Mouse (Mus musculus): ENCODE measurements around the gene Stfa3. TPM values are rescaled to one million over a fixed set of nuclear protein-coding genes. Genes with fewer than 3 reads are reported as not detected.

The Stfa3 gene
- polyA plus RNA-seq (2016; fragmentation: Nextera tagmentation; extraction: Ambion mirVana): 0.60 and 0.83 TPM in 2 replicates

DNA sequence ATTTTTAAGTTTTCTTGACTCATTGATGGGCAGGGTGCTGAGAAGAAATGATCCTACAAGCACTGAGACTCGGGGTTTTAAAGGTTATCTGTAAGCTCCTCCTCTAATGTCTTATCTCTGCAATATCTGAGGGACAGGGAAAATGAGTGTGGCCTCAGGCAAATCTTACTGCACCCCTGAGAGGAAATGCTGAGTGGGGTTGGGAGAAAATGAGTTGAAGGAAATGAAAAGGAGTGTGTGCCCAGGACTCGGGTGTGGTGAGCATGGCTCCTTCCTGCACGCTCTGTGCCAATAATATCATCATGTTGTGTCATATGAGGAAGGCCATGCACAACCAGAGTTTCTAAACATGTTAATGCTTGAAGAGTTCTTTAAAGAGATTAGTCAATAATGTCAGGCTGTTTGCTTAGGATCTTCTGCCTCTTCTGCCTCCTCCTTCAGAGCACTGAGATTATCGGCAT lies at the start of gene Stfa3:
Gene Stfa3, minus strand, starts transcription at position 51 of the 461 bp plus-strand sequence.
- no peak within 1 kb of the TSS for H3K4me2 ChIP-seq
- ATAC-seq (ENCODE audit: insufficient number of reproducible peaks, insufficient read depth, low FRiP score, low TSS enrichment, low read depth): no peak
- no peaks in the 10 kb centered on the region for H3K27me3 ChIP-seq
- no peaks in the 10 kb centered on the region for H3K9me3 ChIP-seq
- no peaks in the 10 kb centered on the region for H3K4me1 ChIP-seq (replicated peaks)
- no peak within 1 kb of the TSS for H3K4me3 ChIP-seq (replicated peaks)
- 75% methylated on average over 4 of the region's 4 CpGs for WGBS
- no peak within 1 kb of the TSS for H3K27ac ChIP-seq
- H3K9ac ChIP-seq (replicated peaks): no peak within 1 kb of the TSS
- no peaks in the 10 kb centered on the region for H3K36me3 ChIP-seq

DNA sequence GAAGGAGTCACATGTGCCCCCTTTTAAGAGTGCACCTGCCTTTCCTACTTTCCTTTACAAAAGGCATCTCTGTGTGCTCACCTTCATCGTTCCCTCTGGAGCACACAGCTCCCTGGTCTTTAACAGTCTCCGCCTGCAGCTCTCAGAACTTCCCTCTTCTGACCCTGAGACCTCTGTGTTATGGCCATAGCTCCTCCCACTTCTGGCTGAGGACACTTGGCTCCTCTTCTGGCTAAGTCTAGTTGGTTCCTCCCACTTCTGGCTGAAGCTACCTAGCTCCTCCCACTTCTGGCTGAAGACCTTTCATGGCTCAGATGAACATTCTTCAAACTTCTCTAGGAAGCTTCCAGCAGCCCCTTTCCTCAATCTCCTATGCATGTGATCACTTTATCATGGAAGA lies 47.1 kb upstream of the Stfa3 start:
- Histone ChIP-seq H3K4me3 (replicated peaks) (no peak overlapping the region), H3K4me2 (no peak overlapping the region), H3K36me3 (no peaks in the 10 kb centered on the region), H3K9ac (replicated peaks) (no peak overlapping the region), H3K27ac (no peak overlapping the region), H3K9me3 (no peaks in the 10 kb centered on the region), H3K4me1 (replicated peaks) (no peaks in the 10 kb centered on the region), H3K27me3 (no peaks in the 10 kb centered on the region)
- ATAC-seq (ENCODE audit: insufficient number of reproducible peaks, insufficient read depth, low FRiP score, low TSS enrichment, low read depth): no peak
- WGBS: 80% methylated on average over 2 of the region's 2 CpGs

GRCm38 (mm10) chr16:36492420-36492819 lies 37.2 kb upstream of the Stfa3 start:
- H3K27ac ChIP-seq: no peak overlapping the region
- no peaks in the 10 kb centered on the region for H3K36me3 ChIP-seq
- H3K4me2 ChIP-seq: no peak overlapping the region
- H3K27me3 ChIP-seq: no peaks in the 10 kb centered on the region
- no peak overlapping the region for H3K4me3 ChIP-seq (replicated peaks)
- H3K9ac ChIP-seq (replicated peaks): no peak overlapping the region
- no peaks in the 10 kb centered on the region for H3K4me1 ChIP-seq (replicated peaks)
- WGBS: 89% methylated on average over 1 of the region's 1 CpGs
- ATAC-seq (ENCODE audit: insufficient number of reproducible peaks, insufficient read depth, low FRiP score, low TSS enrichment, low read depth): no peak
- no peaks in the 10 kb centered on the region for H3K9me3 ChIP-seq

- H3K9ac ChIP-seq (replicated peaks): no peak overlapping the region
- WGBS: 85% methylated on average over 9 of the region's 9 CpGs
- no peaks in the 10 kb centered on the region for H3K4me1 ChIP-seq (replicated peaks)
- H3K9me3 ChIP-seq: no peaks in the 10 kb centered on the region
- no peaks in the 10 kb centered on the region for H3K27me3 ChIP-seq
- H3K4me2 ChIP-seq: no peak overlapping the region
- H3K36me3 ChIP-seq: no peaks in the 10 kb centered on the region
- no peak for ATAC-seq (ENCODE audit: insufficient number of reproducible peaks, insufficient read depth, low FRiP score, low TSS enrichment, low read depth)
- no peak overlapping the region for H3K27ac ChIP-seq
- no peak overlapping the region for H3K4me3 ChIP-seq (replicated peaks)
Observed at GRCm38 (mm10) chr16:36476866-36477265, 21.7 kb upstream of the Stfa3 start.

DNA sequence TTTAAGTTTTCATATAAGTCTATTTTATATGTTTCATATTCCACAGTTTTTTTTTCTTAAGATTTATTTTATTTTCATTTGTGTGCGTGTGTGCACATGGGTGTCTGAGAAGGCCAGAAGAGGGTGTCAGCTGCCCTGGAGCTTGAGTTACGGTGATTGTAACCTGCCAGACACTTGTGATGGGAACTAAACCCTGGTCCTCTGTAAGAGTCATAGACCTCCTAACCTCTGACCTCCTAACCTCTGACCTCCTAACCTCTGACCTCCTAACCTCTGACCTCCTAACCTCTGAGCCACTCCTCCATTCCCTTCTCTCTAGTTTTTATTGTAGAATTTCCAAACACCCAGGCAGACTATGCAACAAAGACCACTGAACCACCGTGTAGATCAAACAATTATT lies 20.3 kb upstream of the Stfa3 start:
- H3K36me3 ChIP-seq: no peaks in the 10 kb centered on the region
- H3K4me2 ChIP-seq: no peak overlapping the region
- no peak overlapping the region for H3K27ac ChIP-seq
- H3K4me3 ChIP-seq (replicated peaks): no peak overlapping the region
- no peaks in the 10 kb centered on the region for H3K27me3 ChIP-seq
- H3K9me3 ChIP-seq: no peaks in the 10 kb centered on the region
- ATAC-seq (ENCODE audit: insufficient number of reproducible peaks, insufficient read depth, low FRiP score, low TSS enrichment, low read depth): no peak
- H3K4me1 ChIP-seq (replicated peaks): no peaks in the 10 kb centered on the region
- no peak overlapping the region for H3K9ac ChIP-seq (replicated peaks)
- WGBS: 94% methylated on average over 3 of the region's 3 CpGs

DNA sequence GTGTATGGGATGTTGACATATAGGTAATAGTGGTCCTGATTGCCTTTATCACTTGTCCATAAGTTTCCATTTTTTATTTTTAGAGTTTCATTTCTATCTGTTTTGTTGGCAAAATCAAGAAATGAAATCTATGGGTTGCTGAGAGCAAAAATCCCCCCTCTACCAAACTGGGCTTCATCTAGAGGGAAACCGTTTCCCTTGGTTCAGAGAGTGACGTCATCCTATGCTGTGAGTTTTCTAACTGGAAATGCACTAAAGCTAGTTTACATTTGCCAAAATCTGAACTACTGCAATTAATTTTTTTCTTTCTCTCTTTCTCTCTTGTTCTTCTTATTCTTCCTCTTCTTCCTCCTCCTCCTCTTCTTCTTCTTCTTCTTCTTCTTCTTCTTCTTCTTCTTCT lies 19.7 kb upstream of the Stfa3 start:
- ATAC-seq (ENCODE audit: insufficient number of reproducible peaks, insufficient read depth, low FRiP score, low TSS enrichment, low read depth): no peak

GRCm38 (mm10) chr16:36473217-36474216 lies 18.3 kb upstream of the Stfa3 start:
- Histone ChIP-seq H3K36me3 (no peaks in the 10 kb centered on the region), H3K4me2 (no peak overlapping the region), H3K27me3 (no peaks in the 10 kb centered on the region), H3K27ac (no peak overlapping the region), H3K4me3 (replicated peaks) (no peak overlapping the region), H3K9me3 (peaks cover 5% of the 10 kb centered on the region; the same call in 1 of the 2 replicates), H3K4me1 (replicated peaks) (no peaks in the 10 kb centered on the region), H3K9ac (replicated peaks) (no peak overlapping the region)
- WGBS: 44% methylated on average over 17 of the region's 17 CpGs
- peak; percentile 60; the same call in 1 of the 2 replicates for ATAC-seq (ENCODE audit: insufficient number of reproducible peaks, insufficient read depth, low FRiP score, low TSS enrichment, low read depth)

More for the DNA sequence above, 19.7 kb upstream of the Stfa3 start:
- Histone ChIP-seq H3K4me2 (no peak overlapping the region), H3K27ac (no peak overlapping the region), H3K9me3 (no peaks in the 10 kb centered on the region), H3K4me1 (replicated peaks) (no peaks in the 10 kb centered on the region), H3K4me3 (replicated peaks) (no peak overlapping the region), H3K36me3 (no peaks in the 10 kb centered on the region), H3K9ac (replicated peaks) (no peak overlapping the region), H3K27me3 (no peaks in the 10 kb centered on the region)
- WGBS: 73% methylated on average over 2 of the region's 2 CpGs

DNA sequence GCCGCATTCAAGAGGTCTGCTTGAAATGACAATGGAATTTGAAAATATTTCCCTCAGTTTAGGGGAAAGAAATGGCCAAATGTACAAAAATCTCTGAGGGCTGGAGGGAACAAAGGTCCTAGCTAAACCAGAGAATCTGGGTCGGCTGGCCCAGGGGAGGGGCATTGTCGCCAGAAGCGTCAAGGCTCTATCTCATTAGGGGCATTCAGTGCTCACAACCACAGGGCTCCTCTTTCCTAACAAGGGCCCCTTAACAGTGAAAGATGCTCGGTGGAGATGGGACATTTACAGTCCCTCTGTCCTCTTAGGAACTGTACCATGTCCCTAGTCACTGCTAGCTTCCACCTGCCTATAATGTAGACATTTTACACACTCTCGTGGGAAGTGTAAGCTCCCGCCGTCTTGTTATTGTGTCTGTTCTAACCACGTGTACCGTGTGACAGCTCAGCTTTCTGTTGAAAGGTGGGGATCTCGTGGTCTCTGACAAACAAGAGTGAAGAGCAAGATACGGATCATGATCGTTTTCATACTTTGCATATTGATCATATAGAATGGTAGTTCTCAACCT lies 16.0 kb upstream of the Stfa3 start:
- H3K27ac ChIP-seq: no peak overlapping the region
- 67% methylated on average over 13 of the region's 13 CpGs for WGBS
- H3K27me3 ChIP-seq: no peaks in the 10 kb centered on the region
- peaks cover 5% of the 10 kb centered on the region; the same call in 1 of the 2 replicates for H3K9me3 ChIP-seq
- no peak overlapping the region for H3K4me2 ChIP-seq
- no peaks in the 10 kb centered on the region for H3K36me3 ChIP-seq
- ATAC-seq (ENCODE audit: insufficient number of reproducible peaks, insufficient read depth, low FRiP score, low TSS enrichment, low read depth): no peak
- no peak overlapping the region for H3K9ac ChIP-seq (replicated peaks)
- H3K4me1 ChIP-seq (replicated peaks): no peaks in the 10 kb centered on the region
- no peak overlapping the region for H3K4me3 ChIP-seq (replicated peaks)

- Histone ChIP-seq H3K4me3 (replicated peaks) (no peak overlapping the region), H3K4me1 (replicated peaks) (no peaks in the 10 kb centered on the region), H3K27me3 (no peaks in the 10 kb centered on the region), H3K4me2 (no peak overlapping the region), H3K9ac (replicated peaks) (no peak overlapping the region), H3K36me3 (no peaks in the 10 kb centered on the region), H3K27ac (no peak overlapping the region), H3K9me3 (peaks cover 5% of the 10 kb centered on the region; the same call in 1 of the 2 replicates)
- ATAC-seq (ENCODE audit: insufficient number of reproducible peaks, insufficient read depth, low FRiP score, low TSS enrichment, low read depth): no peak
- 4% methylated on average over 2 of the region's 2 CpGs for WGBS
Observed at GRCm38 (mm10) chr16:36469955-36470478, 14.8 kb upstream of the Stfa3 start.

- Histone ChIP-seq H3K9ac (replicated peaks) (no peak overlapping the region), H3K27me3 (no peaks in the 10 kb centered on the region), H3K4me1 (replicated peaks) (no peaks in the 10 kb centered on the region), H3K9me3 (peaks cover 5% of the 10 kb centered on the region; the same call in 1 of the 2 replicates), H3K4me3 (replicated peaks) (no peak overlapping the region), H3K4me2 (no peak overlapping the region), H3K27ac (no peak overlapping the region), H3K36me3 (no peaks in the 10 kb centered on the region)
- WGBS: 90% methylated on average over 9 of the region's 9 CpGs
- no peak for ATAC-seq (ENCODE audit: insufficient number of reproducible peaks, insufficient read depth, low FRiP score, low TSS enrichment, low read depth)
Observed at GRCm38 (mm10) chr16:36469367-36469766, 14.2 kb upstream of the Stfa3 start.

- no peaks in the 10 kb centered on the region for H3K27me3 ChIP-seq
- peaks cover 5% of the 10 kb centered on the region; the same call in 1 of the 2 replicates for H3K9me3 ChIP-seq
- ATAC-seq (ENCODE audit: insufficient number of reproducible peaks, insufficient read depth, low FRiP score, low TSS enrichment, low read depth): no peak
- H3K27ac ChIP-seq: no peak overlapping the region
- no peak overlapping the region for H3K4me3 ChIP-seq (replicated peaks)
- H3K4me2 ChIP-seq: no peak overlapping the region
- no peak overlapping the region for H3K9ac ChIP-seq (replicated peaks)
- H3K36me3 ChIP-seq: no peaks in the 10 kb centered on the region
- 72% methylated on average over 4 of the region's 4 CpGs for WGBS
- no peaks in the 10 kb centered on the region for H3K4me1 ChIP-seq (replicated peaks)
Observed at GRCm38 (mm10) chr16:36468862-36469261, 13.7 kb upstream of the Stfa3 start.

All from limb, embryonic 12.5 days (tissue).